Mouse (Mus musculus): ENCODE data around the gene Atp6v1f. TPM values are rescaled to one million over a fixed set of nuclear protein-coding genes. Genes with fewer than 3 reads are reported as not detected.

Gene Atp6v1f
- polyA plus RNA-seq, 1 experiment: 362 TPM

Other genes with a start within 250 kb of the Atp6v1f start
- gene Hilpda, start 195.2 kb upstream of the Atp6v1f start, polyA plus RNA-seq (2012; rRNA removed): 11.9 and 21.2 TPM in 2 replicates
- 12.4 and 14.0 TPM in 2 replicates for gene Fam71f2, start 188.1 kb upstream of the Atp6v1f start, polyA plus RNA-seq (2012; rRNA removed)
- 0.77 and 2.0 TPM in 2 replicates for gene Fam71f1, start 148.6 kb upstream of the Atp6v1f start, polyA plus RNA-seq (2012; rRNA removed)
- gene Calu, start 119.6 kb upstream of the Atp6v1f start, polyA plus RNA-seq (2012; rRNA removed): 83.7 and 110 TPM in 2 replicates
- gene Opn1sw, start 79.2 kb upstream of the Atp6v1f start, polyA plus RNA-seq (2012; rRNA removed): 0.81 and 0.86 TPM in 2 replicates
- 6.1 and 8.4 TPM in 2 replicates for gene Ccdc136, start 71.4 kb upstream of the Atp6v1f start, polyA plus RNA-seq (2012; rRNA removed)
- 6.6 and 9.7 TPM in 2 replicates for gene Flnc, start 34.5 kb upstream of the Atp6v1f start, polyA plus RNA-seq (2012; rRNA removed)
- gene Atp6v1fnb, start 3.7 kb downstream of the Atp6v1f start, polyA plus RNA-seq (2012; rRNA removed): not detected in 2 replicates
- 5.2 and 8.3 TPM in 2 replicates for gene Kcp, start 40.2 kb downstream of the Atp6v1f start, polyA plus RNA-seq (2012; rRNA removed)
- gene Irf5, start 58.9 kb downstream of the Atp6v1f start, polyA plus RNA-seq (2012; rRNA removed): 13.5 and 16.3 TPM in 2 replicates
- gene Tnpo3, start 142.2 kb downstream of the Atp6v1f start, polyA plus RNA-seq (2012; rRNA removed): 43.0 and 46.2 TPM in 2 replicates
- gene Tspan33, start 226.5 kb downstream of the Atp6v1f start, polyA plus RNA-seq (2012; rRNA removed): 3.5 and 4.9 TPM in 2 replicates

Data from gonadal fat pad, adult 2 months (tissue).